Mouse (Mus musculus) limb, embryonic 13.5 days (tissue): ENCODE data around the gene D930020B18Rik. TPM values are rescaled to one million over a fixed set of nuclear protein-coding genes. Genes with fewer than 3 reads are reported as not detected.

Experiments used
- ATAC-seq: fragments of 200-750 bp; cut with Nextera tagmentation; 2 replicates; pipeline ENCODE4 v1.8.0; 2017; ENCODE audit warnings: low read depth, moderate number of reproducible peaks, moderate TSS enrichment; ENCODE audit not compliant: low FRiP score
- H3K27ac ChIP-seq: fragments of 300-500 bp; sonication (generic); 2 replicates; pipeline ENCODE4 v1.5.1; 2015; ENCODE audit warnings: inconsistent platforms, mild to moderate bottlenecking, moderate library complexity
- H3K27me3 ChIP-seq: fragments of 300-500 bp; sonication (generic); 2 replicates; pipeline ENCODE4 v1.6.1; 2015; ENCODE audit warnings: mild to moderate bottlenecking, inconsistent platforms
- H3K36me3 ChIP-seq: fragments of 300-500 bp; sonication (generic); 2 replicates; pipeline ENCODE4 v1.6.1; 2015; ENCODE audit warnings: inconsistent platforms, mild to moderate bottlenecking, moderate library complexity
- H3K4me1 ChIP-seq: fragments of 300-500 bp; sonication (generic); 2 replicates; pipeline ENCODE4 v1.6.1; 2015; ENCODE audit warnings: inconsistent platforms
- H3K4me2 ChIP-seq: fragments of 300-500 bp; sonication (generic); replicated peaks from 2 replicates; pipeline ENCODE4 v1.6.1; 2015; ENCODE audit warnings: inconsistent platforms, mild to moderate bottlenecking, moderate library complexity
- H3K4me3 ChIP-seq: fragments of 300-500 bp; sonication (generic); 2 replicates; pipeline ENCODE4 v1.5.1; 2015; ENCODE audit warnings: moderate library complexity, mild to moderate bottlenecking, inconsistent platforms
- H3K9ac ChIP-seq: fragments of 300-500 bp; sonication (generic); 2 replicates; pipeline ENCODE4 v1.6.1; 2015; ENCODE audit warnings: mild to moderate bottlenecking, inconsistent platforms
- H3K9me3 ChIP-seq: fragments of 300-500 bp; sonication (generic); 2 replicates; pipeline ENCODE4 v1.6.1; 2016; ENCODE audit warnings: inconsistent platforms
- WGBS: fragments of 180-500 bp; shearing (Covaris S2); methylation state at CpG from one replicate; pipeline ENCODE4 v1.1.7; 2015; 5-methylcytosine and 5-hydroxymethylcytosine counted together
- polyA plus RNA-seq: library from polyadenylated mRNA; unstranded; fragments of >200 nt; fragmentation: Nextera tagmentation; extraction: Ambion mirVana; gene quantifications from 2 replicates; pipeline ENCODE4 v1.2.1, GENCODE M21; 2015

The D930020B18Rik gene
- polyA plus RNA-seq, 1 experiment from 2014 or later: 1.2 TPM

DNA sequence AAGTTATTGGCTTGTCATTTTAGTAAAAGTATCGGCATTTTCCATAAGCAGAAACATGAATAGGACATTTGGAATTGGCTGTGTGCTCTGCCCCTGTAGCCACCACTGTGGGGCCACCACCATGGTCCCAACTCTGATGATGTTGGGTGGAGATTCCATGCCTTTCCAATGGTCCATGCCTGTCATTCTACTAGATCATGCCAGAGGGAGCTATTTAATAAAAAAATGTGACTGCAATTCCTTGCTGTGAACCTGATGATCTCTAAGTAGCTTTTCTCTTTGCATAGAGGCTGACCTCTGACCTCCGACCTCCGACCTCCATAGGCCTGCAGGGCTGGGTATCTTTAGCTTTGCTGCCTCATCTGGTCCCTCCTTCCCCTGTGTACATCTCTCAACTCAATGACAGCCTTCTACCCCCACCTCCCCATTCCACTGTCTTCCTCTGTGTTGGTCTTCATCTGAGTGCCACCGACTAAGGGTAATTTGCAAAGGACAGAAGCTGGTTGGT, 44.8 kb downstream of the D930020B18Rik start:
- WGBS: 89% methylated on average over 4 of the region's 4 CpGs
- no peak overlapping the region for H3K4me3 ChIP-seq
- no peaks in the 10 kb centered on the region for H3K36me3 ChIP-seq
- no peak for ATAC-seq
- H3K4me1 ChIP-seq: 0 out of 2 replicates have a peak, but pooled peaks cover 3% of the 10 kb centered on the region
- H3K9me3 ChIP-seq: no peaks in the 10 kb centered on the region
- H3K27me3 ChIP-seq: no peaks in the 10 kb centered on the region
- H3K27ac ChIP-seq: no peak overlapping the region
- H3K9ac ChIP-seq: no peak overlapping the region
- H3K4me2 ChIP-seq: no peak overlapping the region

DNA sequence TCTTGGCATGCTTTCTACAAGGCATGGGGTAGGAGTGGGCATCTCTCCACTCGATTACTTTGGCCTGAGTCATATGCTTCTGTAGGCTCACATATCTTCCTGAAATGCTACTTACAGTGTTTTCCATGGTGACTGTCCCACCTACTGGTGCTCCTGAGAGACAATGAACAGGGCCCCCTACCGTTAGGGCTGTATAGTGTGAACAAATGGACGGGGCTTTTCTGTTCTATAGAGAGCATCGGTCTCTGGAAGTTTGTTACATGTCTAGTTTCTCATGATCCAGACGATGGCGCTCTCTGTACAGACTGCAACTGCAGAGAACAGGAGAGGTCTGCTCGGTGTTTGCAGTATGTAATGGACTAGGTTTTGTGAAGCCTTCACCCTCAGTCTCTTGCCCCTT, 46.1 kb downstream of the D930020B18Rik start:
- Histone ChIP-seq H3K36me3 (no peaks in the 10 kb centered on the region), H3K4me1 (0 out of 2 replicates have a peak, but pooled peaks cover 3% of the 10 kb centered on the region), H3K27me3 (no peaks in the 10 kb centered on the region), H3K4me3 (no peak overlapping the region), H3K4me2 (no peak overlapping the region), H3K27ac (no peak overlapping the region), H3K9me3 (no peaks in the 10 kb centered on the region), H3K9ac (no peak overlapping the region)
- ATAC-seq: no peak
- 79% methylated on average over 7 of the region's 7 CpGs for WGBS

DNA sequence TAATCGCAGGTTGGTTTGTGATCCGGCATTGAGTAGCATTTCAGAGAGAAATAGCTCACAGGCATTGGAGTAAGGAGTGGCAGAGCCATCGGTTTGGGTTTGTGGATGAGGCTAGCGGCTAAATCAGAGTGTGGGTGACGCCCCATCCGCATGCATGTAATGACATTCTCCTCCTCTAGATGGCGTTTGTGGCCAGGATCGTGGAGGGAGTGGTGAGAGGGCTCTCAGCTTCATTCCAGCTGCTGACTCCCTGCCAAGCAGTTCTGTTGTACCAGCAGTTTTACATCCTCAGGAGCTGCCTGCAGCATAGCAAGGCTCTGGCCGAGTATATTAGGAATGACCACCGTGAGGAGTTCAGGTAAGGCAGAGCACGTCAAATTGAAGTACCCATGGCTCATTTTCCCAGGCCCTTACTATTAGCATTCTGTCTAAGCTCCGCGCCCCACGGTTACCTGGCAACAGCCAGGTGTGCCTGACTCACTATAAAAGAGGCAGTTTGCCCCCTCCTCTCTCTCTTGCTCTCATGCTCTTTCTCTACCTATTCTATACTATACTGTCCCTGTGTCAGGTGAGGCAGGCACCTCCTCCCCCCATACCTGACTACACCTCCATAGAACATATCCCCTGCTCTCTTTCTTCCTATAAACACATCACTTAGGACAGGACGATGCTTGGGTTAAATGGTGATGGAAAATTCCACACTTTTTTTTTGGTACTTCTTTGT, 48.4 kb downstream of the D930020B18Rik start:
- Histone ChIP-seq H3K4me3 (no peak overlapping the region), H3K36me3 (no peaks in the 10 kb centered on the region), H3K4me1 (0 out of 2 replicates have a peak, but pooled peaks cover 3% of the 10 kb centered on the region), H3K27ac (no peak overlapping the region), H3K9ac (no peak overlapping the region), H3K4me2 (no peak overlapping the region; the same call in 1 of the 2 replicates), H3K27me3 (no peaks in the 10 kb centered on the region), H3K9me3 (no peaks in the 10 kb centered on the region)
- ATAC-seq: peak; percentile 82; the same call in 1 of the 2 replicates
- 21% methylated on average over 15 of the region's 15 CpGs for WGBS

DNA sequence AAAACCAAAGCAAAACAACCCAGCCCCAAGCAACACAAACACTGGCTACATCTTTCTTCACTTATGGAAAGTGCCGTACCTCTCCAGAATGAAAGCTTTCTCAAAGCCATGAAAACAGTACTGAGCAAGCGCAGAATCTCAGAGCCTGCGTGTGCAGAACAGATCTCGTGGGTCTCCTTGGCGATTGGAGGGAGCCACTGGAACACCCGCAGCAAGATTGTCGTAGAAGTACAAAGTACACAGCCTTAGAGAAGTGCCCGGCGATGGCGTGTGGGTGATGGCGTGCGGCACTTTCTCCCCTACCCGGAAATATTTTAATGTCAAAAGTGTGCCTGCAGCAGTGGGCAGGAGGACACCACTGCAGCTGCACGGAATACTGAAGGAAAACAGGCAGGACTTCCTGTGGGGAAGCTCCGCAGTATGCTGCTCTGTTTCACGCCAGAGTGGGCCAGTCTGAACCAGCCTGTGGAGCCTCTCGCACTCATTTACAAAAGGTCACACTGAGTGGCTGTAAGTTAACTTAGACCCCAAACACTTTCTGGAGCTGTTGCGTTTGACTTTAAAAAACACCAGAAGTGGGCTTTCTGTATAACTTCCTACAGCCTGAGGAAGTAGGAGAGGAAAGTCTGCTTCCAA, 51.7 kb downstream of the D930020B18Rik start:
- H3K9me3 ChIP-seq: no peaks in the 10 kb centered on the region
- H3K9ac ChIP-seq: no peak overlapping the region
- WGBS: 53% methylated on average over 18 of the region's 18 CpGs
- H3K4me2 ChIP-seq: peak overlapping the region; percentile 49
- H3K27me3 ChIP-seq: no peaks in the 10 kb centered on the region
- peak overlapping the region; percentile 15 for H3K4me3 ChIP-seq
- H3K4me1 ChIP-seq: 0 out of 2 replicates have a peak, but pooled peaks cover 3% of the 10 kb centered on the region
- H3K36me3 ChIP-seq: no peaks in the 10 kb centered on the region
- no peak overlapping the region for H3K27ac ChIP-seq
- no peak for ATAC-seq

DNA sequence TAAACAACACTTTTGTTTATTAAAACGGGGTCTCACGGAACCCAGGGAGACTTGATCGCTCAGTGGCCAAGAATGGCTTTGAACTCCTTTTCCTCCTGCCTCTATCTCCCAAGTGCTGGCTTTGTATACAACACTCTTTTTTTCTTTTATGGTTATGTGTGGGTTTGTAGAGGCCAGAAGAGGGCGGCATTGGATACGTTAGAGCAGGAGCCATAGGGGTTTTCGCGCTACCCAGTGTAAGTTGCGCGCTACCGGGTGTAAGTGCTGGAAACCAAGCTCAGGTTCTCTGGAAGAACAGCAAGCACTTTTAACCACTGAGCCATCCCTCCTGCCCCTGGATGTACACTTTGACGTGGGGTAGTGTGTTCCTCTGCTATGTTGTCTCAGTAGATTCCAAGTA, 53.2 kb downstream of the D930020B18Rik start:
- no peak overlapping the region for H3K27ac ChIP-seq
- ATAC-seq: no peak
- H3K9ac ChIP-seq: no peak overlapping the region
- no peak overlapping the region for H3K4me3 ChIP-seq
- no peaks in the 10 kb centered on the region for H3K9me3 ChIP-seq
- H3K27me3 ChIP-seq: no peaks in the 10 kb centered on the region
- 0 out of 2 replicates have a peak, but pooled peaks cover under 1% of the 10 kb centered on the region for H3K4me1 ChIP-seq
- no peak overlapping the region for H3K4me2 ChIP-seq
- no peaks in the 10 kb centered on the region for H3K36me3 ChIP-seq
- 84% methylated on average over 11 of the region's 11 CpGs for WGBS

DNA sequence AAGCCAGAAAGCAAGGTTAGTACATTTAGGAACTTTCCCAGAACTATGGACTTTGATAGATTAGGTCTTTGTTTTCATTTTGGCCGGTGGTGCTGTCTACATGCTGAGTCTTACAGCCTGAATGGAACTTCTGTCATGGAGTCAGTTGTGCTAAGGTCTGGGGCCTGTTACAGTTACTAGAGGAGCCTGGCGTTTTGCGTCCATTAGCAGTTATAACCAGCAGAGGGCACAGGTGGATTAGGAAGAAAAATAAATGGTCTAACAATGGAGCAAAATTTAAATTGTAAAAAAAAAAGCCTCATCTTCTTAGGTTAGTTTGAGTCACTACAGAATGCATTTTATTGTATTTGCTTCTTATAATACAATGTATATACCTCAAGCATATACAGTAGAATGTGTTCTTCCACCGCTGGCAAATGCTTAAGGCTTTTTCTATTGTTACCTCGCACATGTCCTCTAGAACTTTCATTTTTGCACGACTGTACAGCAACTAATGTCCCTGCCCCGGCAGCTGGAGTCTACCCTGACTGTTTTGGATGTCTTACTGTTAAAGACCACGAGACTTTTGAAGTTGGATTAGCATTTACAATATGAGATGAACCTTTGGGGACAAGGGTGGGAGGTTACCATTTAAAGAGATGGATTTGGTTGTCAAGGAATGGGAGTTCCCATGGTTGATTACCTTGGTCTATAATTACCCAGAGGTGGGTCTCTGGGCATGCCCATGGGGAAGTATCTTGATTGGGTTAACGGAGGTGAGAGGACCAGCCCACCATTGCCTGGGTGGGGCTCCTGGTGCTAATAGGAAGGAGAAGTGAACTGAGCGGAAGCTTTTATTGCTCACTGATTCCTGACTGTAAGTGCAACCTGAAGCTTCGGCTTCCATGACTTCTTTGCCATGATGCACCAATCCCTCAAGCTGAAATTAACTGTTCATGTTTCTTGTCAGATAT, 60.2 kb downstream of the D930020B18Rik start:
- WGBS: 56% methylated on average over 11 of the region's 11 CpGs
- ATAC-seq: no peak

DNA sequence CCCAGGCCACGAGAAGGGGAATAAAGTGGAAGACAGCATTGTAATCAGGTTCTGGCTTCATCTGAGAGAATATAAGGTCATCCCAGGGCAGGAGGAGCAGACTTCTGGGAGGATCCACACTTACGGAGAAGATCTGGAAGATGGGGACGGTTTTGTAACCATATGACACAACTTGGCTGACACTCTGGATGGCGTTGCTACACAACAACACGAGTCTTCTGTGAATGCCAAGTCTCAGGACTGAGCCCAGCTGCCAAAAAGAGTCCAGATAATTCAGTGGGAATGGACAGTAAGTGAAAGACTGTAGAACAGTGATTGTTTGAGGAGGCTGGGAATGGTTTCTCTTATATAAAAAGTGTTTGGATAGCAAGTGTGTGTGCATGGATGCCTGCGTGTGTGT, 62.2 kb downstream of the D930020B18Rik start:
- no peak for ATAC-seq

More for the DNA sequence above, 60.2 kb downstream of the D930020B18Rik start:
- Histone ChIP-seq H3K27ac (no peak overlapping the region), H3K27me3 (no peaks in the 10 kb centered on the region), H3K4me2 (no peak overlapping the region), H3K9ac (no peak overlapping the region), H3K4me3 (no peak overlapping the region), H3K9me3 (no peaks in the 10 kb centered on the region), H3K36me3 (no peaks in the 10 kb centered on the region), H3K4me1 (no peaks in the 10 kb centered on the region)

DNA sequence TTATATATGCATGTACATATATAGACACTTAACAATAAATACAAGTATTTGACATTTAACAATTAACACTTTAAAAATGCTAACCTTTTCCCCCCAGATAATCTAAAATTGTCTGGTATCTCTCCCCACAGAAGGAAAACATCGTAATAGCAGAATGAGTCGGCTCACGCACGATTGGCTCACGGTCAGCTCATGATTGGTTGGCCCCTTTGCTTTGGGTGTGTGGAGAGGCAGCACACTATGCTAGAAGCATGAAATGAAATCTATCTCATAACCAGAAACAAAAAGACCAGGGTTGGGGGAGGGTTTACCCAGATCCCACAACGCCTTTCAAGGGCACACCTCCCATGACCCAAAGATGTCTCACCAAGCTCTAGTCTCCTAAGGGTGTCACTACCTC, 63.5 kb downstream of the D930020B18Rik start:
- Histone ChIP-seq H3K4me3 (no peak overlapping the region), H3K36me3 (no peaks in the 10 kb centered on the region), H3K27ac (no peak overlapping the region), H3K4me2 (no peak overlapping the region), H3K9me3 (no peaks in the 10 kb centered on the region), H3K4me1 (no peaks in the 10 kb centered on the region), H3K9ac (no peak overlapping the region), H3K27me3 (no peaks in the 10 kb centered on the region)
- WGBS: 88% methylated on average over 6 of the region's 6 CpGs
- ATAC-seq: no peak

More for the DNA sequence above, 62.2 kb downstream of the D930020B18Rik start:
- 88% methylated on average over 6 of the region's 6 CpGs for WGBS
- Histone ChIP-seq H3K4me2 (no peak overlapping the region), H3K4me3 (no peak overlapping the region), H3K9me3 (no peaks in the 10 kb centered on the region), H3K9ac (no peak overlapping the region), H3K27ac (no peak overlapping the region), H3K36me3 (no peaks in the 10 kb centered on the region), H3K27me3 (no peaks in the 10 kb centered on the region), H3K4me1 (no peaks in the 10 kb centered on the region)

DNA sequence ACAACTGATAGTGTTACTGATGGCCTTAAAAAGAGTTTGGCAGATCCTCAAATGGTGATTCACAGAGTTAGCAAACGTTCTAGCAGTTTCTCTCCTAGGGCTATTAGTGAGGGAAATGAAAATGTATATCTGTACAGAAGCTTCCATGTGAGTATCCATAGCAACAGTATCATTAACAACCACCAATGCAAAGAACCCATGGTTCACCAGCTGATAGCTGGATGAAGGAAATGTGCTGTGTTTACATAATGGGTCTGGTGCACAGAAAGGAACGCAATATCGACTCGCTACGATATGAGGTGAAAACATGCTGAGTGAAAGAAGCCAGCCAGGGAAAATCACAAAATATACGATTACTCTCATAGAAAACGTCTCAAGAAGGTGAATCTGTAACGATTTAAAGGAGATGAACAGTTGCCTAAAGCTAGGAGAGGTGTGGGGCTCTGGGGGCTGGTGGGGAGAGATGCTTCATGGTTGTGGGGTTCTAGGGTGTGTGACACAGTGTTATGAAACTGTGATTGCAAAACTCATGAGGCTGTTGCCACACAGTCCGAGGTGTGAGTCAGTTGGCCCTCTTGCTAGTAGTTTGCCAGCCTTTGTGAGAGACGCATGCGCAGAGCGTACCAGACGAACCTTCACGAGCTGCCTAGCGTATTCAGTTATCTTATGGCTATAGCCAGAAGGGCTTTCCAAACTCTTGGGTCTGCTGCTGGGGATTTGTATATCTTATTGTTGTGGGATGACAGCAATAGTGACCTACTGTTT, 64.2 kb downstream of the D930020B18Rik start:
- Histone ChIP-seq H3K4me1 (no peaks in the 10 kb centered on the region), H3K9me3 (no peaks in the 10 kb centered on the region), H3K4me3 (no peak overlapping the region), H3K36me3 (no peaks in the 10 kb centered on the region), H3K9ac (no peak overlapping the region), H3K4me2 (no peak overlapping the region), H3K27me3 (no peaks in the 10 kb centered on the region), H3K27ac (no peak overlapping the region)
- 90% methylated on average over 15 of the region's 15 CpGs for WGBS
- no peak for ATAC-seq

DNA sequence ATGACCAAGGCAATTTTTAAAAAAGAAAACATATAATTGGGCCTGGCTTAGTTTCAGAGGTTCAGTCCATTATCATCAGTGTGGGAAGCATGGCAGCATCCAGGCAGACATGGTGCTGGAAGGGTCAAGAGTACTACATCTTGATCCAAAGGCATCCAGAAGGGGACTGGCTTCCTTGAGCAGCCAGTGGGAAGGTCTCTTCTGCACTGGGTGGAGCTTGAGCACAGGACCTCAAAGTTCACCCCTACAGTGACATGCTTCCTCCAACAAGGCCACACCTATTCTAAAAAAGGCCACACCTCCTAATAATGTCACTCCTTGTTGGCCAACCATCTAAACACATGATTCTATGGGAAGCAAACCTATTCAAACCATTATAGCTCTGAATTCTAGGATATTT, 75.5 kb downstream of the D930020B18Rik start:
- no peak for ATAC-seq
- Histone ChIP-seq H3K27ac (no peak overlapping the region), H3K36me3 (no peaks in the 10 kb centered on the region), H3K4me1 (no peaks in the 10 kb centered on the region), H3K4me2 (no peak overlapping the region), H3K9ac (no peak overlapping the region), H3K9me3 (peaks cover 13% of the 10 kb centered on the region), H3K4me3 (no peak overlapping the region), H3K27me3 (no peaks in the 10 kb centered on the region)

DNA sequence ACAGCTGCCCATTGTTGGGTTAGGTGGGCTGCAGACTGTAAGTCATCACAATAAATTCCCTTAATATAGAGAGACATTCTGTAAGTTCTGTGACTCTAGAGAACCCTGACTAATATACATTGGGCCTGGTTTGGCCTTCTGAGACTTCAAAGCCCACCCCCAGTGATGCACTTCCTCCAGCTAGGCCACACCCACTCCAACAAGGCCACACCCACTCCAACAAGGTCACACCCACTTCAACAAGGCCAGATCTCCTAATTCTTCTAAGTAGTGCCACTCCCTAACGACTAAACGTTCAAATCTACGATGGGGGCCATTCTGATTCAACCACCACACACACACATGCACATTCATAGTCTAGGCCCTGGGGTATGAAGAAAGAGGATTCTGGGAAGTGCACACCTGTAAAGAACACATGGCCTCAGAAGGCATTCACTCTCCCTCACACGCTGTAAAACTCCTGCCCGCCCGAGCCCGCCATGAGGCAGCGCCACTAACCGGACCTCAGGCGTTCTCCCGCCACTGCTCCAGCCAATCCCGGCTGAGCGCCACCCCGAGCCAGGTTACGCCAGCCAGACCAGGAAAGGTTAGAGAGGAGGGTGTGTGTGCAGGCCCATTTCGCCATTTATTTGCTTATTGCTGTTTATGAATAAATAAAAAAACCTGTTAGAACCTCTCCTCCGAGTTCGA, 77.7 kb downstream of the D930020B18Rik start:
- H3K9ac ChIP-seq: no peak overlapping the region
- H3K9me3 ChIP-seq: peaks cover 17% of the 10 kb centered on the region
- no peaks in the 10 kb centered on the region for H3K27me3 ChIP-seq
- no peaks in the 10 kb centered on the region for H3K4me1 ChIP-seq
- no peak for ATAC-seq
- H3K4me2 ChIP-seq: no peak overlapping the region
- WGBS: 91% methylated on average over 18 of the region's 18 CpGs
- H3K36me3 ChIP-seq: no peaks in the 10 kb centered on the region
- H3K4me3 ChIP-seq: no peak overlapping the region
- no peak overlapping the region for H3K27ac ChIP-seq
